Mouse (Mus musculus) embryonic fibroblast, embryonic 13.5 days (primary cell): ENCODE results near the gene Serpinh1. TPM values are rescaled to one million over a fixed set of nuclear protein-coding genes. Genes with fewer than 3 reads are reported as not detected.
A peak's percentile ranks its signal among the peaks of the same experiment; 100 is the strongest.

ENCODE experiments used
- H3K27ac ChIP-seq: 2 replicates; pipeline ENCODE4 v1.5.1; 2012; ENCODE audit warnings: low read length, control low read depth, inconsistent platforms; ENCODE audit not compliant: insufficient read depth
- H3K4me1 ChIP-seq: 2 replicates; pipeline ENCODE4 v1.6.1; 2011; ENCODE audit warnings: low read length; ENCODE audit not compliant: control insufficient read depth, insufficient read depth
- H3K4me3 ChIP-seq: 2 replicates; pipeline ENCODE4 v1.5.1; 2011; ENCODE audit warnings: mild to moderate bottlenecking, control low read depth, low read length; ENCODE audit not compliant: insufficient read depth
- CTCF ChIP-seq: IDR thresholded peaks from 2 replicates; pipeline ENCODE4 v1.5.1; 2011; ENCODE audit warnings: mild to moderate bottlenecking, control low read depth, low read length, moderate library complexity, borderline replicate concordance; ENCODE audit not compliant: insufficient read depth
- POLR2A ChIP-seq: IDR thresholded peaks from 2 replicates; pipeline ENCODE4 v1.6.1; 2011; ENCODE audit warnings: low read depth, mild to moderate bottlenecking, control low read depth, low read length, moderate library complexity
- polyA plus RNA-seq: library from polyadenylated mRNA; stranded (reverse); fragments of >200 nt; gene quantifications from 2 replicates; pipeline ENCODE4 v1.2.4, GENCODE M21; 2011; ENCODE audit warnings: low read depth; ENCODE audit not compliant: missing spikeins, insufficient read length

The Serpinh1 gene
- polyA plus RNA-seq, 1 experiment = 2,700 TPM

DNA sequence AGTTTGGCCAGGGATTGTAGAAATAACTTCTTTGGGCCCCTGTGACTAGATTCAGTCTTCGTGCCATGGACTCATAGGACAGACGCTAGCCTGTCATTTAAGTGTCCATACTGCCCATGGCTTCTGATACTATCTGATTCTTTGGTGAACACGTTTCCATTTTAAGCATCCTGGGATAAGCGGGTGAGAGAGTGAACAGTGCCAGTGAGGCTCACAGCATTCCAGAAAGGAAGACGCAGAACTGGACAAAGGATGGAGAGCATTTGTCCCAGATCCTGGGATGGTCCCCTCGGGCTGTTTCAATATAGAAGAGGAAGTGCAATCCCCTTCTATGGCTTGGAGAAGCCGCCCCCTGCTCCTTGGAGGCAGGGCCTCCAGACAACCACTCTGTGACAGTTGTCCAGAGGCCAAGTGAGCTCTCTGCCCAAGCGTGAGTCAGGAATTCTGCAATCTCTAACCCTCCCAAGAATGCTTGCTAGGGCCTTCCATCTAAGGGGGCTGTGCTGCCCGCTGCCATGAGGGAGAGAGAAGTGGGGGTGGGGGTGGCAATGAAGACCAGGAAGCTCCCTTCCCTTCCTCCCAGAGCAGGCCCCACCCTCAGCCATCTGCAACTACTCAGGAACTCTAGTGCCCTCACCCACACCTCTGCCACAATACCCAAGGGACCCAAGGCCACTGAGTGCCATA is 3.3 kb upstream of the Serpinh1 start:
- H3K4me3 ChIP-seq = peak overlapping the region; percentile 10; the same call in 1 of the 2 replicates
- TF ChIP-seq CTCF (no peak), POLR2A (peak; percentile 82)
- H3K27ac ChIP-seq = peak overlapping the region; percentile 99
- peaks cover 32% of the 10 kb centered on the region for H3K4me1 ChIP-seq

DNA sequence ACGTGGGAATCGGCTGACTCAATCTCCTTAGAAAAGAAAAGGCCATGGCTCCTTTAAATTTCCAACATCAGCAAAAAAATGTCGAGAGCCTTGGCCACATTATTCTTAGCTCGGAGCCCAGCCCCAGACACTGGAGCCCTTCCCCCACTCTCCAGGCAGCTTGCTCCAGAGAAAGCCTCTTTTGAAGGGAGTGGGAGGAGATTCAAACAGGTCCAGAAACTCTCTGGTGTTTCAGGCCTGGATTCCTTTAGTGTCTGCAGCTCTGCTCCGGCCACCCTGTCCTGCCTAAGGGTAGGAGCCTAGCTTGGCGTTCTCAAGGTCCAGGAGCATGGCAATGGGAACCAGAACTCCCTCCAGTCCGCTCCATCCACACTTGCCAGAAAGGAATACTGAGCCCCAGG is 2.7 kb upstream of the Serpinh1 start:
- H3K4me1 ChIP-seq = peaks cover 26% of the 10 kb centered on the region
- H3K4me3 ChIP-seq = peak overlapping the region; percentile 10; the same call in 1 of the 2 replicates
- TF ChIP-seq CTCF (no peak), POLR2A (peak; percentile 95)
- H3K27ac ChIP-seq = peak overlapping the region; percentile 99

DNA sequence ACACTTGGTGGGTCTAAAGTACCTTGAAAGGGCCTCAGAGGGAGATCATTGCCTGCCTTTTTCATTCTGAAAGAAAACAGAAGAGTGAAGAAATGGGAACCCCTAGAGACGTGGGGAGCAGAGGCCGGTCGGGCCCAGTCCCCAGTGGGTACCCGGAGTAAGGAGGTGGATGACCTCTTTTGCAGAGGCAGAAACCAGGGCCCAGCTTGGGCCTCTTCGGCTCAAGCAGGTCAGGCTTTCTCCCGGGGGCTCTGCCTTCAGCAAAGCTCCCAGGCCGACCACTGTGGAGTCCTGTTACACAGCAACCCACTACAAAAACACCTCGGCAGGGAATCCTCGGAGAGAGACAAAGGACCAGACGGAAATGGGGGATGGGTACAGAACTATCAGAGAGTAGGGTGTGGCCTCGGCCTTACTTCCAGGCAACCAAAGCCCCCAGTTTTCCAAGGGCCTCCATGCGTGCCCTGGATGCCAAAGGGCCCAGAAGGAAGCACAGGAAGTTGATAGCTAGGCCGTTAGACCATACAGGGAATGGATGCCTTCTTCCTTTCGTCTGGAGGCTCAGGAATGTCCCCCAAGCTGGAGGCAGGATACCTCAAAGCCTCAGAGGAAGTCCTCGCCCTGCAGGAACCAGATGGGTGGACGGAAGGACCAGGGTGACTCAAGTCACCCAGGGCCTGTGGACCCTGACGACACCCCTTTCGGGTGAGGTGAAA is 1.1 kb downstream of the Serpinh1 start:
- H3K4me1 ChIP-seq = peaks cover 25% of the 10 kb centered on the region
- TF ChIP-seq CTCF (no peak), POLR2A (peak; percentile 52)
- H3K27ac ChIP-seq = peak overlapping the region; percentile 85
- H3K4me3 ChIP-seq = peak overlapping the region; percentile 69

DNA sequence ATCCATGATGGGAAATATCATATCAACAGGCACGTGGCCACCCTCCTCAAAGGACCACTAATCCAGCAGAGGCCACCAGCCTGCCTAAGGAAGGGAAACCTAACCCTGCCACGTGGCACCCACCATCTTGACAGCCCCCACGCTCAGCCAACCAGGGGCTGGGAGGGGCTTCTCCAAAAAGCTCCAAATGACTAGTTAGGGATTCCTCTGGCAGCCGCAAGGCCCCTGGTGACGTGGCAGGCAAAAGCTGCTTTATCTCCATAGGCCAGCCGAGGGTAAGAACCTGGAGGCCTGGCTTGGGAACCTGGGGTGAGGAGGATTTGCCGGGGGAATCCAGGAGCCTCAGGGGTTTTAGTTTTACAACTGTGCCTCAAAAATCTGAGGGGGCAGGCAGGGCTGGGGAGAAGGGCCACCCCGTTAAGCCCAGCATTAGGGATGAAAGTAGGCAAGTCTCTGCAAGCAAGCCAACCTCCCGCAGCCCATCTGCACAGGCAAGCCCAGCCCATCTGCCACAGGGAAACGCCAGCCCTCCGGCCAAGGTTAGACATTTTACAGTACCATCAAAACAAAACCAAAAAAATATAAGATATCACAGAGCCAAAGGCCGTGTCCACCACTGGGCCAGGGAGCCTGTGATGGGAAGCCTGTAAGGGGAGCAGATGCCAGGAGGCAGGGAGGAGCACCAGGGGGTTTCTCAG is 1.8 kb downstream of the Serpinh1 start:
- TF ChIP-seq POLR2A (0 out of 2 replicates have a peak, but pooled peaks have one; percentile 55), CTCF (no peak)
- H3K4me1 ChIP-seq = peaks cover 26% of the 10 kb centered on the region

DNA sequence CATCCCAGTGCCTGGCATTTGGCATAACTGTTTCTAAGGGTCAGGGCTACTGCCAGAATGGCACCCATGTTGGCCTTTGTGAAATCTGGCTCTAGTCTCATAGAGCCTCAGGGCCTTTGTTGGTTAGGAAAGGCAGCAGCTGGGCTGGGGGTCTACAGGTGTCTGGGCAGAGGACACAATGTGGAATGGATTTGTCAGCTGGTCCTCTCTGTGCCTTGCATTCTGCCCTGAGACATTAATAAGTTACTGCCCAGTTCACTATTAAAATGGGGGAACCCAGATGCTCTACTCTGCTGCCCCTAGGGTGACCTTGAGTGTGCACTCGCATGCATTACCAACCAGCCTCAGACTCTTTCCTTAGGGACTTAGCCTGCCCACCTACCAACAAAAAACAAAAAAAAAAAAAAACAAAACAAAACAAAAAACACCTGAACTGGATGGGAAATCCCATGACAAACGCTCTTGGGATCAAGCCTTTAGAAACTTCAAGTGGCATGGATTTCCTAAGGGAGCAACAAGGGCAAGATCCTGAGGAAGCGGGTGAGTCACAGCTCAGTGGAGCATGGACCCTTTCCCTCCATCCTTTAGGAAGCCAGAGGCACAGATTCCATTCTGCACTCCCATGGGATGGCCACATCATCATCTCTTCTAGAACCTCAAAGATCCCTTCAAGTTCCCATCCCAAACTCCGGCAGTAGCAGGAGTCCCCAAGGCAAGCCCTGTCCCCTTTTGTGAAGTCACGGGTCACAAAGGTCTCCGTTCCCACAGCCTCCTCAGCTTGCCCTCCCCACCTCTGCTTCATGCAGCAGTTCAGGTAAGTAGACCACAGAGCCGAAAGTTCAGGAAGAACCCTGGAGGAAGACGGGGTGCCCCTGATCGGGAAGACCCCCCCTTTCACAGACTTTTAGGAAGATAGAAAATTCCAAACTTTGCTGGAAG is 3.0 kb downstream of the Serpinh1 start:
- TF ChIP-seq POLR2A (peak; percentile 37; the same call in 1 of the 2 replicates), CTCF (no peak)
- peak overlapping the region; percentile 85 for H3K27ac ChIP-seq
- H3K4me3 ChIP-seq = peak overlapping the region; percentile 69
- peaks cover 19% of the 10 kb centered on the region for H3K4me1 ChIP-seq

More for the DNA sequence above, 1.8 kb downstream of the Serpinh1 start:
- peak overlapping the region; percentile 85 for H3K27ac ChIP-seq
- H3K4me3 ChIP-seq = peak overlapping the region; percentile 69

DNA sequence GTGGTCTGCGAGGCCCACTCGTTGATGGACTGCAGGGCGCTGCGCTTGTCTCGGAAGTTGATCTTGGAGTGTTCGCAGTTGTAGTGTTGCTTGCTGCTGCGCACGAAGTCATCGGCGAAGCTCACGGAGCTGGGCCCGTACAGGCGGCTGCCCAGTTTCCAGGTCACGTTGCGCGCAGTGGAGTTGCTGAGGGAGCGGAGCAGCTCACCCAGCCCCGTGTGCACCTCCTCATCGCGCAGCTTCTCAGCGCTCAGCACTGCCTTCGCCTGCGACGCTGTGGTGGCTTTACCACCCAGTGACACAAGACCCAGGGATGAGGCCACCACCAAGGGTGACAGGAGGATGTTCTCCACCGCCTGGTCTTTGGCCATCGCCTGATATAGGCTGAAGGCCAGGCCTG is 4.2 kb downstream of the Serpinh1 start:
- H3K4me1 ChIP-seq = peaks cover 17% of the 10 kb centered on the region
- H3K4me3 ChIP-seq = peak overlapping the region; percentile 69
- no peak overlapping the region for H3K27ac ChIP-seq
- no peak for TF ChIP-seq CTCF
- TF ChIP-seq POLR2A = 0 out of 2 replicates have a peak, but pooled peaks have one; percentile 5

DNA sequence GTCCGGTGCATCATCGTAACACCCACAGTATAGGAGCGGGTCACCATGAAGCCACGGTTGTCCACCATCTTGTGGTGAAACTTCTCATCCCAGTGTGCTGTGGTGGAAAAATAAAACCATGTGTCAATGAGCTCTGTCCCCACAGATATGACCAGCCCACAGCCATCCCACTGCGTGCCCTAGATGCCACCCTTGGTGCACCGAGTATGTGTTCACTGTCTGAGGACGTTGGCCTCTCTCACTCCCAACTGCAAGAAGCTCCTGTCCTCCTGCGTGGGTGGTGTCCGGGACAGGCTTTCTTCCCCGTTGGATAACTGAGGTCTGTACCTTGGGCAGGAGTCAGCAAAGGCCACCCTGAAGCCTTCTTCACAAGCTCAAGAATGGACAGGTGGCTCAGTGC is 5.8 kb downstream of the Serpinh1 start:
- Histone ChIP-seq H3K4me1 (peaks cover 17% of the 10 kb centered on the region), H3K4me3 (no peak overlapping the region), H3K27ac (no peak overlapping the region)
- TF ChIP-seq CTCF (no peak), POLR2A (no peak)

DNA sequence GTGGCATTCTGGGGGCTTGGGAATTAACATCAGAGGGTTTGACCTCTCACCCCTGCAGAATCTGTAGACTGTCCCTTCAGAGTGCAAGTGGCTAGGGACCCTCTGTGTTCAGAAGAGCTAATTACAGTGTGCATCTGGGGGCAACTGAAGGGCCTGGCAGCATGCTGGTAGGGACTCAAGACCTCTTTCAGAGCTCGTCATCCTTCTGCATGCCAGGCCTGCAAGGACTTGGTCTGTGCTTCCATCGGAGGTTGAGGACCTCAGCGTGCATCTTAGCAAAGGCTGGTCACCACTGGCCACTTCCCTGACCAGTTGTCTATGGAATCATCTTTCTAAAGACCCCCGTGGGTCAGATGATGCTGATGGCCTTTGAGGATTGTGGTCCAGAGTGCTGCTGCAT is 9.5 kb downstream of the Serpinh1 start:
- H3K4me1 ChIP-seq = peaks cover 12% of the 10 kb centered on the region
- H3K4me3 ChIP-seq = no peak overlapping the region
- TF ChIP-seq POLR2A (no peak; the same call in 1 of the 2 replicates), CTCF (no peak)
- no peak overlapping the region for H3K27ac ChIP-seq

DNA sequence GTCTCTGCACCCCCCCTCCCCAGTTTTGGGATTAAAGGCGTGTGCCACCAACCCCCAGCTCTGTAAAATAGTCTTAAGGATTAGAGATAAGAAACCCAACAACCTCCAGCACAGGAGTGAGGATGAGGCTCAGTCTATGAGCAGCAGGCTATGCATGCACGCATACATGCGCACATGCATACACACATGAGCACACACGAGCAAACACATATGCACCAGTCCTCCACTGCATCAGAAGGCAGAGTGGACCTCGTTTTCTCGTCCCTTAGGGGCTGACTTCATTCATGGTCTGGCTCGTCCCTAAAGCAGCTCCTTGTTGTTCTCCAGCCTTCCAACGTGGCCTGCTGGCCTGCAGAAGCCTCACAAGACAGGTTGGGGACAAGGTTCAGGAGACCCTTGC is 12.3 kb downstream of the Serpinh1 start:
- H3K4me3 ChIP-seq = no peak overlapping the region
- H3K27ac ChIP-seq = no peak overlapping the region
- no peaks in the 10 kb centered on the region for H3K4me1 ChIP-seq
- TF ChIP-seq POLR2A (0 out of 2 replicates have a peak, but pooled peaks have one; percentile 11), CTCF (no peak)
